Mouse (Mus musculus): ENCODE results near the gene Atp1a1.

Gene Atp1a1

DNA sequence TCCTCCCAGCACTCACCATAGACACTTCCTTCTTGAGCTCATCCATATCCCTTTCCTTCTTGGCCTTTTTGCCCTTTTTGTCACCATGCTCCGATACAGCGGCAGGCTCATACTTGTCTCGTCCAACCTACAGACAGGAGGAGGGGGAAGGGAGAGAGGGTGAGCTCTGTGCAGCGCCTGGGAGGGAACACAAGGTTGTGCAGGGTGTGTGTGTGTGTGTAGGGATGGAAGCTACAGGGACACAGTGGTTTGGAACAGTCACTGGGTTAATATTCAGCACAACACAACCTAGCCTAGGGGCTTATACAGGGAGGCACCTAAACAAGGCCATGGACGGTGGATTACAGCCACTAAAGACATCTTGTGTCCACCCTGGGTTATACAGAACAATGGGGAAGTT is 9.5 kb downstream of the Atp1a1 start:
- in situ Hi-C loops (cut with MboI, MseI) = loop anchor here (25.0 kb wide), 1 partner anchor 1442 kb away; no protein-coding TSS in a partner anchor

- in situ Hi-C loops (cut with MboI, MseI) = loop anchor here (25.0 kb wide), 1 partner anchor 1444 kb away; no protein-coding TSS in a partner anchor
Observed at GRCm38 (mm10) chr3:101593266-101593651, 11.2 kb downstream of the Atp1a1 start.

- in situ Hi-C loops (cut with MboI, MseI) = loop anchor here (25.0 kb wide), 1 partner anchor 1445 kb away; no protein-coding TSS in a partner anchor
Observed at GRCm38 (mm10) chr3:101592281-101593265, 11.9 kb downstream of the Atp1a1 start.

- in situ Hi-C loops (cut with MboI, MseI) = loop anchor here (25.0 kb wide), 1 partner anchor 1447 kb away; no protein-coding TSS in a partner anchor
Observed at GRCm38 (mm10) chr3:101590380-101590779, 14.1 kb downstream of the Atp1a1 start.

- in situ Hi-C loops (cut with MboI, MseI) = loop anchor here (10.0 to 25.0 kb wide), 3 partner anchors 633 to 1449 kb away; no protein-coding TSS in a partner anchor
Observed at GRCm38 (mm10) chr3:101588299-101588698, 16.2 kb downstream of the Atp1a1 start.

DNA sequence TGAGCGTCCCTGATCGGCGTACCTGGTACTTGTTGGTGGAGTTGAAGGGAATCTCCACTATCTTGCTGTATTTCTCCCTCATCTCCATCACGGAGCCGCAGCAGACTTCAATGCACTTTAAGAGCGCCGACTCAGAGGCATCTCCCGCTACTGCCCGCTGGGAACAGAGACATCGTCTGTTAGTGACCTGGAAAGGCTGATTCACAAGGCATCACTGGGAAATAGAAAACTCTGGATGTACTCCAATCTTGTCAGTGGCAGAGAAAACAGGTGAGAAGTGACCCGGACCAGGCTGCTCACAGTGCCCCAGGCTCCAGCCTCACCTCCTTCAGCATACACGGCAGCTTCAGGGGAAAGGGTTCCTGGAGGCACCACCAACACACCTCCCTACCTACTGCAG is 17.7 kb downstream of the Atp1a1 start:
- in situ Hi-C loops (cut with MboI, MseI) = loop anchor here (10.0 to 25.0 kb wide), 3 partner anchors 632 to 1451 kb away; no protein-coding TSS in a partner anchor

DNA sequence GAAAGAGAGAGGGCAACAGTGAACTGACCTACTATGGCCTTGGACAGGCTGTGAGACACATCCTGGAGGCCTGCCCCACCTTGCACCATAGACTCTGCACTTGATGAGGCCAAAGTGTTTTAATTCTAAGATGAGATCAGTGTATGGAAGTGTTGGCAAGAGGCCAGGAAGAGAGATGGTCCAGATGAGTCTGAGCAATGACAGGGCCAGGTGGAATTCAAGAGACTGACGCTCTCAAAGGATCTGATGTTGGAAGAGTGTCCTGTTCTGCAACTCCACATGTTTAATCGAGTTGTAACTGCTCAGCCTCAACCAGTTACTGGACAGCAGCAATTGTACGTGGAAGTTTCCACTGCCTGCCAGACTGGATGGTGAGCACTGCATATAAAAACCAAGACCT is 26.4 kb downstream of the Atp1a1 start:
- in situ Hi-C loops (cut with MboI, MseI) = loop anchor here (25.0 kb wide), 1 partner anchor 1459 kb away; no protein-coding TSS in a partner anchor

DNA sequence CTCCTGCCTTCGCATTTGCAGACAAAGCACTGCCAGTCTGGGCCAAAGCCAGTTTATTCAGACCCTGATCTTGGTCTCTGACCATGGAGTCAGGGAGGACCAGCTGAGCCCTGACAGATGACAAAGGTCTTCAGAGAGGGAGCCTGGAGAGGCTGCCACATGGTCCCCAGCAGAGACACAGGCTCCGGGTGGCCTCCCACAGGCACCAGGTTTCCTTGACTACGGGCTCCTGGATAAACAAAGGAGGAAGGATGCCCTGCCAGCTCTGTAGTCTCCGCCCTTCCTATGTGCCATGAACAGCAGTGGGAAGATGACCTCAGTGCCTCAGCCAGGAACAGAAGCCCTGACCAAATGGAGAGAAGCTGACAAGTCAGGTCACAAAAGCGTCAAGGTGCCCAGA is 27.1 kb downstream of the Atp1a1 start:
- in situ Hi-C loops (cut with MboI, MseI) = loop anchor here (25.0 kb wide), 1 partner anchor 1460 kb away; no protein-coding TSS in a partner anchor

DNA sequence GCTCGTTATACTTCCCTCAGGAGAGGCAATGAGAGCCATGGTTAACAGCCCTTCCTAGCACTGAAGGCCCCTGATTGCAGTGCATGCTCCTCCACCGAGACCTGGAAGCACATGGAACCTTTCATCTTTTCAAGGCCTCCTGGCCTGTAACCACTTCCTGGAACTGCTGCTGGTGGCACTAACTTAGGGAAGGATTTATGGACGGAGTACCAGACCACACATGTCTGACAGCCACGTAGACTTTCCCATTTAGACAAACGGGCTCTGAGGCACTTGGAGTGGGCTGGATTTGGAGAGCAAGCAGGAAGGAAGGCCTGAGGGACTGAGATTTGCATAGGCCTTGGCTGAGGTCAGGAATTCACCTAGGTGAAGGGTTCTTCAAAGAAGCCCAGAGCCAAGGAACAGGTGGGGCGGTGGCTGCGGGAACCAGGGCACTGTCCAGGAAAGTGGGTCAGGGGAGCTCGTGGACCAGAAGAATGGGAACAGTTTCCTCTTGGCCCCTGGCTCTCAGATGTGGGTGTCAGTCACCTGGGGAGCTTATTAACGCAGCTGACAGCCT is 28.9 kb downstream of the Atp1a1 start:
- in situ Hi-C loops (cut with MboI, MseI) = loop anchor here (25.0 kb wide), 1 partner anchor 1462 kb away; no protein-coding TSS in a partner anchor

DNA sequence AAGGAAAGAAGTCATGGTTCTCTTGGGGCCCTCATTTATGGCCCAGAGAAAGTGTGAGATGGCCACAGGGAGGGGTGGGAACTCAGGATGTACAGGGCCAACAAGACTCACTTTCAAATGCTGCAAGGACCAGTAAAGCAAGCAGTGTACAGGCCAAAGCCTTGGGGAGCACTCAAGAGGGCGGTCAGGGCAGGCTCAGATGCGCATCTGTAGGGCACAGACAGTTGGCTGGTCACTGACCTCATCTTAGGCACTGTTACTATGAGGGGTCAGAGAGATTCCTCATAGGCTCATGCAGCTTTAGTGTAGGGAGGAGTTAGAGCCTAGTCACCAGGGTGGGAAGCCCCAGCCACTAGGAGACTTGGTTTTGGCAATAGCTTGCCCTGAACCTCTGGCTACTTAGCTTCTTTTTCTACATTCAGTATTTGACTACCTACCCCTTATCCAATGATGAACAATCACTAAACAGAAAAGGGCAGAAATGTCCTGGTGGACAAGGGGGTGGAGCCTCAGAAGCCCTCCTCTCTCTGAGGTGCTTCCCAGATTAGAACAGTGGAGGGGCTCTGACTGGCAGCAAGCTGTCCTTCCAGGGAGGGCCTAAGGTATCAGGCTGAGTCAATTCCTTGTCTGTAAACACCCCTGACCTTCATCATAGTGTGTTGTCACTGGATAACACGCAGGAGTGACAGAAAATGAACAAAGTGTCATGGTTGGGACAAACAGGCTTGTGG is 29.9 kb downstream of the Atp1a1 start:
- in situ Hi-C loops (cut with MboI, MseI) = loop anchor here (25.0 kb wide), 1 partner anchor 1463 kb away; no protein-coding TSS in a partner anchor

DNA sequence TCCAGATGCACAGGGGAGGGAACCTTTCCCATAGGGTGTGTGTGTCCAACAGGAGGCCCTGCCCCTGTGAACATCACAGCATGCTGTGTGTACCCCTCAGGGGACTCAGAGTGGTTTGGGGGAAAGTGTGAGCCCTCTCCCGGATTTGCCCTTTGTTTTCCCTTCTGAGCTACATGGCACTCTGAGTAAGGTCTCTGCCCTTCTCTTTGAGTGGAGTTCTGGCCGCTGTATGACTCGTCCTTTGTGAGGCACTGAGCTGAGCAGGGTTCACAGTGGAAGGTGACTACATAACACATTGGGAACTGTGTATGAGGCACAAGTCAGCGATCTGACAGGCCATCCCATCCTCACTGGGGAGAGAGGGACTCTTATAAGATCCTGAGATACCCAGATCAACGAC is 31.5 kb downstream of the Atp1a1 start:
- in situ Hi-C loops (cut with MboI, MseI) = no loop called here

- in situ Hi-C loops (cut with MboI, MseI) = no loop called here
Observed at GRCm38 (mm10) chr3:101572174-101572626, 32.3 kb downstream of the Atp1a1 start.

DNA sequence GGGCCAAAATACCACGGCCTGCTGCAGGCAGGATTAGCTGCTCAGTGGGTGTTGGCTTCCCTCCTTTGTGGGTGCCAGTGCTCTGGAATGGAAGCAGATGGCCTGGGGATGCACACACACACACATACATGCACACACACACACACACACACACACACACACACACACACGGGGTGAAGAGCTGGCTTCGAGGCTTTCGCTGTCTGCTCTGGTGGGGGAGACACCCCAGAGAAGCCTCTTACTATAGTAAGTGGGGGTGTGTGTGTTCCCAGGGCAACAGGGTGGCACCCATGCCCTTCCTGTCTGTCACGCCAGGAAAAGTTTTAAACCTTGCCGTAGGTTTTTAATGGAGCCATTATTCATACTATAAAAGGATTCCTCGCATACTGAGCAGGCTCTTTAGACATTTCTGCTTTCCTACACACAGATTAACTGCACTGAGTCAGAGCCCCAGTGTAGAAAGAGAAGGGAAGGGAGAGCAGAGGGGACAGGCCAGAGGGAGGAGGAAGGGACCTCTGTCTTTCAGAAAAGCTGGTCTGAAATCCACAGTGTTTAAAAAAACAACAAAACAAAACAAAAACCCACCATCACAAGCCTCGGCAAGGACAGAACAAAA is 32.9 kb downstream of the Atp1a1 start:
- in situ Hi-C loops (cut with MboI, MseI) = no loop called here

- in situ Hi-C loops (cut with MboI, MseI) = no loop called here
Observed at GRCm38 (mm10) chr3:101570747-101571514, 33.6 kb downstream of the Atp1a1 start.

DNA sequence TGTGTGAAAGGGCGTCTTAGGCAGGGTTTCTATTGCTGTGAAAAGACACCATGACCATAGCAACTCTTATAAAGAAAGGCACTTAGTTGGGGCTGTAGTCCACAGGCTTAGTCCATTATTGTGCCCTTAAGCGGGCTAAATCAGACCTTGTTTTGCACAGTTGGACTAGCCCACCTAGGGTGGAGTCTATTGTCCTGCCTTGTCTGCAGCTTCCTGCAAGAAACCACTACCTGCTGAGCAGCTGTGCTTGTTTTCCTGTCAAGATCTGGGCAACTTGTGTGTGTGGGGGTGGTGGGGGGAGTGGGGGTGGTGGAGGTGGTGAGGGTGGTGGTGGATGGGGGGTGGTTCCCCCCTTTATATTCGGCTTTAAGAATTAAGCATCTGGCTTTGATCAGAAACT is 34.2 kb downstream of the Atp1a1 start:
- in situ Hi-C loops (cut with MboI, MseI) = no loop called here

- in situ Hi-C loops (cut with MboI, MseI) = no loop called here
Observed at GRCm38 (mm10) chr3:101568627-101569026, 35.9 kb downstream of the Atp1a1 start.

DNA sequence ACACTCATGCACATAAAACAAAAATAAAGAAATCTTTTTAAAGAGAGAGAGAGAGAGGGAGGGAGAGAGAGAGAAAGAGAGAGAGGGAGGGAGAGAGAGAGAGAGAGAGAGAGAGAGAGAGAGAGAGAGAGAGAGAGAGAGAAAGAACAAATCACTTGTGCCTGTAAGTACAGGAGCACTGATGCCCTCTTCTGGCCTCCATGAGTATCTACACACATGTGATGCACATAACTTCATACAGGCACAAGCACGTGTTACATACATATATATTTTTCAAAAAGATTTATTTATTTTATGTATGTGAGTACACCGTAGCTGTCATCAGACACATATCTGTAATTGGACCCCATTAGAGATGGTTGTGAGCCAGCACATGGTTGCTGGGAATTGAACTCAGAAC is 40.5 kb downstream of the Atp1a1 start:
- in situ Hi-C loops (cut with MboI, MseI) = no loop called here

DNA sequence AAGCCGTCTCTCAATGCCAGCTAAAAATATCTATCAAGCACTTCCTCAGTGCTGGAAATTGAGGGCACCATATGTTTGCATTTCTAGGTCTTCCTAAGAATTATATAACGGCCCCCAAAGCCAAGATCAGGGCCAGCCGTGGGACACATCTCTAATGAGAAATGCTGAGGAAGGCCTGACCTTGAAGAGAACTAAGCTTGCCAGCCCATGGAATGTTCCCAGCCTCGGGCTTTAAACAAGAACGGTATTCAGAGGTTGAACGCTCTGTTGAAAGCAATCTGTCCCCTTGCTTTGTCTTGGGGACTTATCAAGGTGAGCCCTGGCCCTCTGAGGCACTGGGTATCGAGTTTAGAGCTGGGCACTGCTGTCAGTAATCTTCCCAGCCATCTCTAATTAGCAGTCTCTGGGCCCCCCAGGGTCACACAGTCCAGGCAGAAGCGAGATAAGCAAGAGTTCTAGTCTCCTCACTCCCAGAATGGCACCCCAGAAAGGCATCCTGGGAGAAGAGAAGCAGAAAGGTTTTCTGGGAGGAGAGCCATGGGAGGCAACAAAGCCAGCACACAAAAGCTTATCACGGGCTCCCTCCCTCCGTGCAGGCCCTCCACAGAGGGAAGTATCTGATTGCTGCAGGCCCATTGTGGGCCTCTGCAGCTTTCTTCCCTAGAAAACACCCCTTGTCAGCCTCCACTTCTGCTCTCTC is 41.8 kb downstream of the Atp1a1 start:
- in situ Hi-C loops (cut with MboI, MseI) = no loop called here

GRCm38 (mm10) chr3:101561948-101562347 is 42.5 kb downstream of the Atp1a1 start:
- in situ Hi-C loops (cut with MboI, MseI) = no loop called here
